Mouse (Mus musculus): ENCODE measurements around the gene Faah.

Gene Faah

DNA sequence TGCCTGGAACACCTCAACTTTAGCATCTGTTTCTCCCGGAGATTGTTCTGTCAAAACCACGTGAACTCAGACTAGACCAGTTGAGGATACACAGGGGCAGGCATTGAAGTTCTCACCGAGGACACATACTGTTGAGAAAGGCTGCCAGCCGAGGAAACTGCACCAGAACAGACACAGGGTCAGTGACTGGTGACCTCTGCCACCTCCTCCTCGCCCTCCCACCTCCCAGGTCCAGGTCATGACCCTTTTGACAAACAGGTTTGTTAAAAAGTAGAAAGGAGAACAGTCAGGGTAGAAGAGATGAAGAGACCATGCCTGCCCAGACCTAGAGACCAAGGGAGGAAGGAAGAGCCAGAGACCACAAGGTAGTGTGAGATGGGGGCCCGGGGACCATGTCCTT lies 17.1 kb downstream of the Faah start:
- DNase-seq (ENCODE audit: low spot score in 2 of 2), result no peak

- no peak for DNase-seq (ENCODE audit: low spot score in 2 of 2)
Measured at GRCm38 (mm10) chr4:115996729-115997128, 21.0 kb downstream of the Faah start.

- DNase-seq (ENCODE audit: low spot score in 2 of 2), result no peak
Measured at GRCm38 (mm10) chr4:115995376-115995730, 22.4 kb downstream of the Faah start.

- no peak for DNase-seq (ENCODE audit: low spot score in 2 of 2)
Measured at GRCm38 (mm10) chr4:115994662-115995375, 22.9 kb downstream of the Faah start.

GRCm38 (mm10) chr4:115989382-115989781 lies 28.3 kb downstream of the Faah start:
- no peak for DNase-seq (ENCODE audit: low spot score in 2 of 2)

GRCm38 (mm10) chr4:115987858-115988530 lies 29.7 kb downstream of the Faah start:
- DNase-seq (ENCODE audit: low spot score in 2 of 2), result no peak

- DNase-seq (ENCODE audit: low spot score in 2 of 2), result no peak
Measured at GRCm38 (mm10) chr4:115987436-115987835, 30.3 kb downstream of the Faah start.

DNA sequence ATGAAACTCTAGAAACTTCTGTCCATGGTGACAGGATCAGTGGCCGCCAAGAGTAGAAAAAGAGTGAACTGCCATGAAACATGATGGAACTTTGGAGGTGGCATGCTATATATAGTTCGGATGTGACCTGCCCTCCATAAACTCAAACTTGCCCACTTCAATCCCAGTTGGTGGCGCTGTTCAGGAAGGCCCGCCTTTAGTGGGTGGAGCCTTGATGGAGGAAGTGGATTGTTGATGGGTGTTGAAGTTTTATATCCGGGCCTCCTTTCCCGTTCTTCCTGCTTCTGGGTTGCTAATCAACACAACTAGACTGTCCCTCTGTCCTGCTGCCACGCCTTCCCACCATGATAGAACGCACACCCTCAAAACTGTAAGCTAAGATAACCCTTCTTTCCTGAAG lies 32.8 kb downstream of the Faah start:
- no peak for DNase-seq (ENCODE audit: low spot score in 2 of 2)

DNA sequence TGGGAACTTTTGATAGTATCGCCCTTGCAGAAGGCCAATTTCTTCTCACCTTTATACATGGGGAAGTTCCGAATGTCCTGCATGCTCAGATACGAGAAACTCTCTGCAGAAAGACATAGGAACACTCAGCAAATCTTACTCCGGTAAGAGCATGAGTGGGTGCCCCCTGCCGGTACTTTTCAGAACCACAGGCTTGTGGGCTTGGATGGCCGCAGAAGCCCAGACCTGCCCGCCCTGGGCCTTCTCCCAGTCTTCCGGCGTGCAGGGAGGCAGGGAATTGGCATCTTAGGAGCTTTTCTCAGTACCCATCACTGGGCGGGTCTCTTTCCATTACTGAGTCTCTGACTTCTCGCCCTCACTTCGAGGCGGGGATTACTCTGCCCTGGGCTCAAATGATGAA lies 33.6 kb downstream of the Faah start:
- peak in 1 of 2 experiments; percentile 85 for DNase-seq (ENCODE audit: low spot score in 2 of 2)

DNA sequence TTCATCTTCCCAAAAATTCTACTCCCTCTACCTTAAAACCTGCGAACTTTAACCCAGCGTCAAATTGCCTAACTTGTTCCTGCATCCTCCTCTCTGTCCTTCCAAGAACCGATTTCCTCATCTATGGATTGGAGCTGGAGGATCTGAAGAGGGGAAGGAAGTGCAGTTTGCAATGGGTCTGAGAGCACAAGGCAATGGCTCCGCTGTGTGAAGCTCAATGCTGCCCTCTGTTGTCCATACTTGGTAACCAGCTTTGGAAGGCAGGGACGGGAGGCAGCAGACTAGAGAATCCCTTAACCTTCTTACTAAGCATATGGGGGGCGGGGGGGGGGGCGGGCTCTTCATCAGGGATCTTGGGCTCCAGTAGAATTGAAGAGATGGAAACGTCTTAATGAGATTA lies 37.0 kb downstream of the Faah start:
- DNase-seq (ENCODE audit: low spot score in 2 of 2), result peak in 1 of 2 experiments; percentile 67

GRCm38 (mm10) chr4:115979437-115979836 lies 38.3 kb downstream of the Faah start:
- DNase-seq (ENCODE audit: low spot score in 2 of 2), result no peak

DNA sequence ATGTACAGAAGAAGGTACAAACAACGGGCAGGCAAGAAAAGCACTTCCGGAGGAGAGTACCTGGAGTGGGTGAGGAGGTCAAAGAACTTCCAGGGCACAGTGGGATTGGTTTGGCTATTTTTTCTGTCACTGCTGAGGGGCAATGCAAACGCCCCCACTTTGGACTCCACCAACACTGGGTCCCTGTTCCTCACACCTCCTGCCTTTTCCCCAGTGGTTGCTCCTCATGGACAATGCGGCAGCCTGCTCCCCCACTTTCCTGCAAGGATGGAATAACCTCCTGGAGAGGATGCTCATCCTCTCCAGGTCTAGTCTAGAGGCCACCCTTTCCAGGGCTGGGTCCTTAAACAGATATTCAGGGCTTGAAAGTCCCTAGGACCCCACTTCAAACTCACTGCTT lies 38.8 kb downstream of the Faah start:
- DNase-seq (ENCODE audit: low spot score in 2 of 2), result no peak

GRCm38 (mm10) chr4:115972543-115972942 lies 45.2 kb downstream of the Faah start:
- DNase-seq (ENCODE audit: low spot score in 2 of 2), result no peak

DNA sequence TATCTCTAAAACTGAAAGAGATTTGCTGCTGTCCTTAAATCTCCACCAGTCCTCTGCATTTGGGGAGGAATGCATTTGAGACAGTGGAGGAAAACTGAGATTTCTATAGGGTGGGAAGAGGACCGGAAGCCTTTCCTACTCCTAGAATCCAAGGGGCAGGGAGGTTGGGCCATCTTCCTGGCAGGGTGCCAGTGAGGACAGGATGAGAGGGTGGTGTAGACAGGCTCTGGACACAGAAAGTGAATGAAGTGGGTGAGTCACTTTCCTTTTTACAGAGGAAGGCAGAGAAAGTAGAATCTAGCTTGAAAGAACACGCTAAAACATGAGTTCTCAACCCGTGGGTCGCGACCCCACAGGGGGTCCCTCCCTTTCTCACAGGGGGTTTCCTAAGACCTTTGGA lies 53.3 kb downstream of the Faah start:
- no peak for DNase-seq (ENCODE audit: low spot score in 2 of 2)

- DNase-seq (ENCODE audit: low spot score in 2 of 2), result no peak
Measured at GRCm38 (mm10) chr4:115963751-115964150, 54.0 kb downstream of the Faah start.

DNA sequence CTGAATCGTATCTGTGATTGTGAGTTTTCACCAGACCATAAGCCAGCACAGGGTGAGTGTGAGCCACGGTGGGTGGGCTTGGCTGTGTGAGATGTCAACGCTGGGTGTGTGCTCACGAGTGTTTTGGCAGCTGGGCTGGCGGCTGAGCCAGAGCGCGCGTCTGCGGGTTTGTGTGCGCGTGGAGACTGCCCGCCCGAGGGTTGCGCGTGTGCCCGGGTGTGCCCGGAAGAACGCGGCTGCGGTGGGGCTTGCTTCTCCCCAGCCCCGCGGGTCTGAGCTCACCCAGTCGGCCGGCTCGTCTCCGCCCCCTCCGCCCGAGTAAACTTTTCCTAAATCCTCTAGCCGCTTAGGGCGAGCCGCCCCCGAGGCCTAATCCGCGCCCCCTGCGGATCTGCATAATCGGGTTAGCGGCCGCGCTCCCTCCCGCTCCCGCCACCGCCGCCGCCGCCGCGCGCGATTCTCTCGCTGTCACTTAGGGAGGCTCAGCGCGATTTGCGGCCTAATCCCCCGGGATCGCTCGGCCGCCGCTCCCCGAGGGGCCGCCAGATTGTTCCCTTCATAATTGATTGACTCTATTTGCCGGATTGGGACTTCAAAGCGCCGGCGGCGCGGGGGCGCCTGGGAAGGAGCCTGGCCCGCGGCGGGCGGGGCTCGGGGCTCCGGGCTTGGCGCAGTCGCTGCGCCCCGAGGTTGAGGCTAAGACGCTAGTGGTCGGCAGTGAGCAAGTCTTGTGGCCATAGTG lies 54.9 kb downstream of the Faah start:
- DNase-seq (ENCODE audit: low spot score in 2 of 2), result peak in 1 of 2 experiments; percentile 38

- no peak for DNase-seq (ENCODE audit: low spot score in 2 of 2)
Measured at GRCm38 (mm10) chr4:115961991-115962390, 55.7 kb downstream of the Faah start.

- DNase-seq (ENCODE audit: low spot score in 2 of 2), result no peak
Measured at GRCm38 (mm10) chr4:115959546-115959945, 58.2 kb downstream of the Faah start.

DNA sequence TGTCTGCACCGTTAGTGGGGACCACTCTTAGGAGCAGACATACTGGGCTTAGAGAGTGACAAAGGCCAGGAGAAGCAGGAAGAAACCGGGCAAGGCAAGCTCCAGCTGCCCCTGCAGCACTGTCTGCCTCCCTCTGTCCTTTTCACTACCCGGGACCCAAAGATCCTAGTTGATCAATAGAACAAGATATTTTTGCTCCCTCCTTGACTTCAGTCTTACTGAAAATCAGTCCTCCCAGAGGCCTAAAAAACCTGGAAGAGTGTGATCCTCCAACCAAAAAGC lies 62.3 kb downstream of the Faah start:
- no peak for DNase-seq (ENCODE audit: low spot score in 2 of 2)

DNA sequence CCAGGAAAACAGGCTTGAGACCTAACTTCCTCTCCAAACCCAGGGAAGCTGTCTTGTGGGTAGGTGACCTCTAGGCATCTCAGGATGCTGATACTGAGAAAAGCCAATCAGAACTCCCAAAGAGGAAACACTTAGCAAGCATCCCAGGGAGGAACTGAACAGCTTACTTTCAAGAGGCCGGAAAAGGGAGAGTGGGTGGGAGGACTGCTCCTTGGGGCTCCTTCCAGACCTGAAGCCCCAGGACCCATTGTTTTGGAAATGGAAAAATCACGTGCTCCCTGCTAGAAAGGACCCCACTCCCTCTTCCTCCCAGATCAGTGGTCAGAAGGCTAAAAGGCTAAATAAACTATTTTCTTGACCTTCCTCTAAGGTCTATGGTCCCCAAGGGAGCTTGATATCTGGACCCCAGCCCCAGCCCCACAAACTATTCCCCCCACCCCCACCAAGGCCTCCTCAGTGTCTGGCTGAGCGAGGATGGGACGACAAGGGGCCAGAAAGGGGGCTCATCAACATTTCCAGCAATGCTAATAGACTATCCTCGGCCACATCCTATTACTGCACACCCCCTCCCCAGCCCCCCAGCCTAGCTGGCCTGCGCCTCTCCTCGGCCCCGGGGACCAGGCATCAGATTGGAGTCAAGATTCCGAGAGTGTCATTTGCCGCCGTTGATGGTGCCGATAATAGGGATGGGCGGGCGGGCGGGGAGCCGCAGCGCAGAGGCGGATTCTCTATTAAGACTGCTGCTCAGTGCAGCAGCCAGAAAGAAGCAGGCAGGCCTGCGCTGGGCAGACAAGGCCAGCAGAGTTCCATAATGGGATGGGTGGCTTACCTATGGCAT lies 62.9 kb downstream of the Faah start:
- no peak for DNase-seq (ENCODE audit: low spot score in 2 of 2)

GRCm38 (mm10) chr4:115953559-115953958 lies 64.2 kb downstream of the Faah start:
- no peak for DNase-seq (ENCODE audit: low spot score in 2 of 2)

- peak; percentile 33 to 63 for DNase-seq (ENCODE audit: low spot score in 2 of 2)
Measured at GRCm38 (mm10) chr4:115952758-115953157, 65.0 kb downstream of the Faah start.

Measured in frontal cortex, postnatal 14 days (tissue).